Mouse (Mus musculus) midbrain, postnatal 0 days (tissue): ENCODE data around the gene Mad1l1. TPM values are rescaled to one million over a fixed set of nuclear protein-coding genes. Genes with fewer than 3 reads are reported as not detected.

Experiments
- ATAC-seq: fragments of 200-750 bp; cut with Nextera tagmentation; 2 replicates; pipeline ENCODE4 v1.8.0; 2017; ENCODE audit warnings: moderate number of reproducible peaks, mild to moderate bottlenecking, moderate TSS enrichment, moderate library complexity; ENCODE audit not compliant: low FRiP score
- DNase-seq: peaks from one replicate; pipeline ENCODE4 v3.0.0-alpha.2; 2015; ENCODE audit warnings: low spot score
- H3K27ac ChIP-seq: fragments of 300-500 bp; sonication (generic); 2 replicates; pipeline ENCODE4 v1.5.1; 2014; ENCODE audit warnings: low read depth, mild to moderate bottlenecking, low read length, mixed read lengths
- H3K27me3 ChIP-seq: fragments of 300-500 bp; sonication (generic); 2 replicates; pipeline ENCODE4 v1.6.1; 2014; ENCODE audit warnings: low read length, control low read depth, mixed read lengths; ENCODE audit not compliant: insufficient read depth
- H3K36me3 ChIP-seq: fragments of 300-500 bp; sonication (generic); 2 replicates; pipeline ENCODE4 v1.6.1; 2014; ENCODE audit warnings: low read length, control low read depth, mixed read lengths; ENCODE audit not compliant: insufficient read depth
- H3K4me1 ChIP-seq: fragments of 300-500 bp; sonication (generic); 2 replicates; pipeline ENCODE4 v1.6.1; 2014; ENCODE audit warnings: mild to moderate bottlenecking, control low read depth, antibody characterized with exemption, low read length, mixed read lengths; ENCODE audit not compliant: insufficient read depth
- H3K4me2 ChIP-seq: fragments of 300-500 bp; sonication (generic); 2 replicates; pipeline ENCODE4 v1.6.1; 2014; ENCODE audit warnings: low read depth, mild to moderate bottlenecking, low read length, mixed read lengths; ENCODE audit not compliant: poor library complexity, severe bottlenecking
- H3K4me3 ChIP-seq: fragments of 300-500 bp; sonication (generic); 2 replicates; pipeline ENCODE4 v1.5.1; 2014; ENCODE audit warnings: low read depth, mild to moderate bottlenecking, low read length, moderate library complexity
- H3K9ac ChIP-seq: fragments of 300-500 bp; sonication (generic); replicated peaks from 2 replicates; pipeline ENCODE4 v1.6.1; 2014; ENCODE audit warnings: mild to moderate bottlenecking, low read length, moderate library complexity, mixed read lengths; ENCODE audit not compliant: poor library complexity, severe bottlenecking
- H3K9me3 ChIP-seq: fragments of 300-500 bp; sonication (generic); 2 replicates; pipeline ENCODE4 v1.6.1; 2016; ENCODE audit warnings: low read length, control low read depth
- CTCF ChIP-seq: IDR thresholded peaks from 2 replicates; pipeline ENCODE4 v1.5.1; 2016; ENCODE audit warnings: antibody characterized with exemption, mild to moderate bottlenecking
- WGBS: fragments of 180-500 bp; shearing (Covaris S2); extraction: QIAGEN DNeasy Blood & Tissue Kit; methylation state at CpG from one replicate; pipeline ENCODE4 v1.1.7; 2014; 5-methylcytosine and 5-hydroxymethylcytosine counted together
- polyA plus RNA-seq: library from polyadenylated mRNA; unstranded; fragments of >200 nt; fragmentation: Nextera tagmentation; extraction: Ambion mirVana; gene quantifications from 2 replicates; pipeline ENCODE4 v1.2.1, GENCODE M21; 2015
- total RNA-seq: library from RNA; depleted of rRNA; stranded (reverse); fragments of >200 nt; gene quantifications from 2 replicates; pipeline ENCODE4 v1.2.3, GENCODE M21; 2014

Mad1l1 gene
- total and polyA plus RNA-seq, 2 experiments from 2014 or later = 25.9 to 33.5 TPM

GRCm38 (mm10) chr5:140035641-140036040, 285.7 kb downstream of the Mad1l1 start:
- WGBS = 59% methylated on average over 3 of the region's 3 CpGs
- DNase-seq = no peak
- Histone ChIP-seq H3K9me3 (no peaks in the 10 kb centered on the region), H3K36me3 (no peaks in the 10 kb centered on the region), H3K27me3 (no peaks in the 10 kb centered on the region), H3K4me2 (no peak overlapping the region), H3K4me3 (no peak overlapping the region), H3K27ac (no peak overlapping the region), H3K4me1 (no peaks in the 10 kb centered on the region), H3K9ac (no peak overlapping the region)
- no peak for TF ChIP-seq CTCF
- no peak for ATAC-seq

GRCm38 (mm10) chr5:140035025-140035330, 286.4 kb downstream of the Mad1l1 start:
- 24% methylated on average over 1 of the region's 1 CpGs for WGBS
- ATAC-seq = no peak
- Histone ChIP-seq H3K36me3 (no peaks in the 10 kb centered on the region), H3K27me3 (no peaks in the 10 kb centered on the region), H3K4me2 (no peak overlapping the region), H3K27ac (no peak overlapping the region), H3K4me1 (no peaks in the 10 kb centered on the region), H3K4me3 (no peak overlapping the region), H3K9me3 (no peaks in the 10 kb centered on the region), H3K9ac (no peak overlapping the region)
- TF ChIP-seq CTCF = peak; percentile 67
- peak; percentile 36 for DNase-seq

GRCm38 (mm10) chr5:140034300-140035024, 286.9 kb downstream of the Mad1l1 start:
- Histone ChIP-seq H3K4me2 (no peak overlapping the region), H3K27me3 (no peaks in the 10 kb centered on the region), H3K36me3 (no peaks in the 10 kb centered on the region), H3K4me1 (no peaks in the 10 kb centered on the region), H3K9ac (no peak overlapping the region), H3K27ac (no peak overlapping the region), H3K4me3 (no peak overlapping the region), H3K9me3 (no peaks in the 10 kb centered on the region)
- ATAC-seq (no peak), DNase-seq (no peak)
- no peak for TF ChIP-seq CTCF
- WGBS = 97% methylated on average over 5 of the region's 5 CpGs

GRCm38 (mm10) chr5:140026366-140026765, 295.0 kb downstream of the Mad1l1 start:
- Histone ChIP-seq H3K4me2 (no peak overlapping the region), H3K4me1 (peaks cover 13% of the 10 kb centered on the region), H3K27ac (no peak overlapping the region), H3K4me3 (no peak overlapping the region), H3K9ac (no peak overlapping the region), H3K36me3 (no peaks in the 10 kb centered on the region), H3K27me3 (no peaks in the 10 kb centered on the region), H3K9me3 (no peaks in the 10 kb centered on the region)
- DNase-seq = no peak
- 89% methylated on average over 4 of the region's 4 CpGs for WGBS
- ATAC-seq = no peak
- no peak for TF ChIP-seq CTCF

GRCm38 (mm10) chr5:140025301-140025700, 296.1 kb downstream of the Mad1l1 start:
- Histone ChIP-seq H3K27ac (no peak overlapping the region), H3K9me3 (no peaks in the 10 kb centered on the region), H3K9ac (no peak overlapping the region), H3K36me3 (no peaks in the 10 kb centered on the region), H3K4me2 (no peak overlapping the region), H3K27me3 (no peaks in the 10 kb centered on the region), H3K4me3 (no peak overlapping the region), H3K4me1 (peaks cover 13% of the 10 kb centered on the region)
- no peak for TF ChIP-seq CTCF
- 100% methylated on average over 2 of the region's 2 CpGs for WGBS
- ATAC-seq (no peak), DNase-seq (no peak)

GRCm38 (mm10) chr5:140023941-140024500, 297.3 kb downstream of the Mad1l1 start:
- Histone ChIP-seq H3K36me3 (no peaks in the 10 kb centered on the region), H3K9ac (no peak overlapping the region)

More at GRCm38 (mm10) chr5:140023941-140024500, 297.3 kb downstream of the Mad1l1 start:
- WGBS = 19% methylated on average over 3 of the region's 3 CpGs
- no peak overlapping the region for H3K4me2 ChIP-seq
- no peak overlapping the region for H3K27ac ChIP-seq
- H3K4me1 ChIP-seq = peaks cover 13% of the 10 kb centered on the region
- no peaks in the 10 kb centered on the region for H3K9me3 ChIP-seq
- ATAC-seq (peak; percentile 83), DNase-seq (peak; percentile 88)
- H3K27me3 ChIP-seq = no peaks in the 10 kb centered on the region
- H3K4me3 ChIP-seq = no peak overlapping the region
- no peak for TF ChIP-seq CTCF
